Mouse (Mus musculus): Measurements from ENCODE around the gene Neurl1b.

DNA sequence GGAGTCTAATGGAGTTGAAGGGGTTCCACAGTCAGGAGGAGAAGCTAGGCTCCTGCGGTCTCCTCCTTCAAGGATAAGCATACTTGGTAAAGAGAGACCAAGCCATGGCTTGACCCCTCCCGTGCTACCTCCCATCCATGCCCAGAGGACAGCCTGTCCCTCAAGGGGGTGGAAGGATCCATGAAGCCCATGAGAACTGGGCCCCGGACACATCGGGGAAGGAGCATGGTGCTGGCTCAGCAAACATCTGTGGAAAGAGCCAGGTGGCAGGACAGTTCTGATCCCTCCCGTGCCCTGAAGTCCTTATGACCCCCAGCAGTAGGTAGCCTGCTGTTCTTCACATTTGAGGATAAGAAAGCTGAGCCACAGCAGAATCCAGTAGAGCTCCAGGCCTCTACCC, 48.8 kb downstream of the Neurl1b start:
- TF ChIP-seq POLR2A (IDR thresholded peaks at IDR 0.05; ENCODE audit: low read depth, low read length) (no peak), CTCF (IDR thresholded peaks at IDR 0.05; ENCODE audit: extremely low read depth, insufficient read depth, insufficient read length, insufficient replicate concordance) (no peak)
